Mouse (Mus musculus) MEL (cell line): ENCODE measurements at regions not wholly inside any gene's neighbourhood (a gene's known extent, or its start where the extent isn't known, plus 50 kb on each side); places are given as distances from the start of the nearest gene placed in this dataset.
A peak's percentile ranks its signal among the peaks of the same experiment; 100 is the strongest.
"Not testable (repeated sequence)": the region's sequence is repeated elsewhere in the genome, so short reads cannot be mapped to it uniquely, and the experiment has no call there.

Source experiments
- DNase-seq: peaks from one replicate; pipeline ENCODE4 v3.0.0; 2011; ENCODE audit warnings: low read depth, low spot score
- H3K27ac ChIP-seq: 2 replicates; pipeline ENCODE4 v1.5.1; 2012; ENCODE audit warnings: low read depth, mild to moderate bottlenecking, control low read depth, low read length, moderate library complexity; ENCODE audit not compliant: control insufficient read depth
- H3K27me3 ChIP-seq, 2 experiments: fragments of 150-350 bp in 1 of 2; sonication (generic) in 1 of 2; 2 replicates each; pipeline ENCODE4 v1.6.1; 2012; ENCODE audit warnings: low read length in 2 of 2, mild to moderate bottlenecking in 2 of 2, improper control_type of control experiment in 1 of 2, moderate library complexity in 1 of 2; ENCODE audit not compliant: insufficient read depth in 2 of 2, control insufficient read depth in 1 of 2
- H3K36me3 ChIP-seq, 2 experiments: 2 replicates each; pipeline ENCODE4 v1.6.1; 2012 to 2014; ENCODE audit warnings: low read length in 2 of 2, improper control_type of control experiment in 1 of 2, inconsistent platforms in 1 of 2, mild to moderate bottlenecking in 1 of 2; ENCODE audit not compliant: insufficient read depth in 2 of 2, control insufficient read depth in 1 of 2
- H3K4me1 ChIP-seq, 2 experiments: fragments of 150-350 bp in 1 of 2; sonication (generic) in 1 of 2; 2 replicates each; pipeline ENCODE4 v1.6.1; 2012; ENCODE audit warnings: low read length in 2 of 2, improper control_type of control experiment in 1 of 2, mild to moderate bottlenecking in 1 of 2; ENCODE audit not compliant: insufficient read depth in 2 of 2, control insufficient read depth in 1 of 2
- H3K4me3 ChIP-seq, 2 experiments: fragments of 150-350 bp in 1 of 2; sonication (generic) in 1 of 2; 2 replicates each; pipeline ENCODE4 v1.5.1; 2012; ENCODE audit warnings: low read depth in 2 of 2, low read length in 2 of 2, mild to moderate bottlenecking in 2 of 2, moderate library complexity in 2 of 2, control low read depth in 1 of 2, improper control_type of control experiment in 1 of 2; ENCODE audit not compliant: control insufficient read depth in 1 of 2, insufficient read depth in 1 of 2
- H3K79me2 ChIP-seq: 2 replicates; pipeline ENCODE4 v1.6.1; 2012; ENCODE audit warnings: mild to moderate bottlenecking, low read length, moderate library complexity; ENCODE audit not compliant: control insufficient read depth, poor library complexity, insufficient read depth
- H3K9ac ChIP-seq: 2 replicates; pipeline ENCODE4 v1.6.1; 2012; ENCODE audit warnings: low read depth, mild to moderate bottlenecking, control low read depth, low read length, moderate library complexity; ENCODE audit not compliant: control insufficient read depth, poor library complexity, severe bottlenecking
- H3K9me3 ChIP-seq: fragments of 150-350 bp; sonication (generic); replicated peaks from 2 replicates; pipeline ENCODE4 v1.6.1; 2012; ENCODE audit warnings: mild to moderate bottlenecking, low read length, improper control_type of control experiment, moderate library complexity; ENCODE audit not compliant: insufficient read depth

GRCm38 (mm10) chr6:47745856-47746255 lies 67.4 kb downstream of the Pdia4 start:
- H3K36me3 ChIP-seq, H3K79me2 ChIP-seq, H3K27me3 ChIP-seq, H3K27ac ChIP-seq, DNase-seq, H3K4me1 ChIP-seq, H3K4me3 ChIP-seq, H3K9me3 ChIP-seq, H3K9ac ChIP-seq: not testable (repeated sequence)

- DNase-seq, H3K36me3 ChIP-seq, H3K27ac ChIP-seq, H3K27me3 ChIP-seq, H3K9me3 ChIP-seq, H3K4me3 ChIP-seq, H3K79me2 ChIP-seq, H3K4me1 ChIP-seq, H3K9ac ChIP-seq: not testable (repeated sequence)
Measured at GRCm38 (mm10) chr6:47743856-47744255, 69.4 kb downstream of the Pdia4 start.

GRCm38 (mm10) chr6:47740216-47740615 lies 73.0 kb downstream of the Pdia4 start:
- Histone ChIP-seq H3K9ac (peak overlapping the region; percentile 48), H3K4me3 (peak overlapping the region; percentile 38 to 40; a peak in 3 of 4 replicates)
- H3K4me1 ChIP-seq, H3K27ac ChIP-seq, H3K79me2 ChIP-seq, H3K27me3 ChIP-seq, H3K9me3 ChIP-seq, H3K36me3 ChIP-seq: not testable (repeated sequence)
- DNase-seq: peak; percentile 46

- not testable (repeated sequence) for H3K79me2 ChIP-seq, H3K27me3 ChIP-seq, DNase-seq, H3K9ac ChIP-seq, H3K4me3 ChIP-seq, H3K36me3 ChIP-seq, H3K4me1 ChIP-seq, H3K9me3 ChIP-seq, H3K27ac ChIP-seq
Measured at GRCm38 (mm10) chr6:47739696-47740095, 73.5 kb downstream of the Pdia4 start.

- H3K27ac ChIP-seq, H3K79me2 ChIP-seq, H3K4me1 ChIP-seq, H3K9ac ChIP-seq, H3K4me3 ChIP-seq, H3K9me3 ChIP-seq, H3K36me3 ChIP-seq, DNase-seq, H3K27me3 ChIP-seq: not testable (repeated sequence)
Measured at GRCm38 (mm10) chr6:47737972-47738371, 75.3 kb downstream of the Pdia4 start.
